Mouse (Mus musculus) mesoderm, embryonic 11.5 days (tissue): ENCODE data around the gene Ccdc33.

Experiments
- DNase-seq: peaks from one replicate; pipeline ENCODE4 v3.0.0-alpha.2; 2012; ENCODE audit warnings: low read depth, low spot score

Gene Ccdc33

DNA sequence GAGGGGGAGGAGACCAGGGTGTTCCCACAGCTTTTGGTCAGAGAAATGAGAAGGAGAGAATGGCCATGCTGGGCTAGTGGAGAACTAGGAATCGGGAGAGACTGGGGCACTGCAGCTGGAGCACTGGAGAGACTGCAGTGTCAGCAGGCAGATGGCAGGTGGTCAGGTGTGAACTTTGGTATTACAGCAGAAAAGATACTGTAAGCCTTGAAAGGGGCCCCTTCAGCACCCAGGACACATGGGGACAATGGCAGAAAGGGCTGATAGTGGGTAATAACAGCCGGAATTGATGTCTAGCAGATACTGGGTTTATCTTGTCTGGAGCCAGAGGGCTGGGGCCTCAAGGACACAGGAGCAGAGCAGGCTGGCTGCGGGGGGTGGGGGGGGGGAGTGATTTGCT, 139.8 kb downstream of the Ccdc33 start:
- DNase-seq: no peak
